Mouse (Mus musculus) left cerebral cortex, adult 18-20 months (tissue): Measurements from ENCODE around the gene Eif2b4. TPM values are rescaled to one million over a fixed set of nuclear protein-coding genes. Genes with fewer than 3 reads are reported as not detected.
A peak's percentile ranks its signal among the peaks of the same experiment; 100 is the strongest.

ENCODE experiments used
- DNase-seq, 2 experiments: peaks; one replicate each; pipeline ENCODE4 v3.0.0; 2021 to 2022; ENCODE audit warnings: low spot score in 2 of 2, mixed read lengths in 1 of 2
- total RNA-seq, 2 experiments: library from RNA; stranded (reverse); gene quantifications; 2 replicates each; pipeline ENCODE4 v1.2.3; 2021

The Eif2b4 gene
- total RNA-seq, 2 experiments from 2014 or later, result 35.4 to 40.1 TPM

DNA sequence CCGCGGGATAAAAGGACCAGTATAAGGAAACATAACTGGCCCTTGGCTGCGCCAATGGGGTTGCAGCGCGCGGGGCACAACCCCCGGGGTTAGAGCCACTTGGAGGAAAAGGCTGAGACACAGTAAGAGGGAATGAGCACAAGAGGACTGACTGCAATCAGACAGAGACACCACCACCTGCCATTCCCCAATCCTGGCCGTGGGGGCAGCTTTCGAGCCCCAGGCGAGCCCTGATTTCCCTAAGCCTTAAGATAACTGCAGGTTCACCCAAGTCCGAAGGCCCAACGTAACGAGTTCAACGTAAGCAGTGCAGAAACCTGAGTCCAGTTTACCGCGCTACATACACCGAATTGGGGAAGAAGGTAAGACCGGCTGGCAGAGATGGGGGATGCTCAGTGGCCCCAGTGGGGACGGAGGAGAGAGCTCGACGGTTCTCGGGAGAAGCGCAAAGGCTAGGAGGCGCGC lies 13.9 kb downstream of the Eif2b4 start:
- peak in 1 of 2 experiments; percentile 21 for DNase-seq

DNA sequence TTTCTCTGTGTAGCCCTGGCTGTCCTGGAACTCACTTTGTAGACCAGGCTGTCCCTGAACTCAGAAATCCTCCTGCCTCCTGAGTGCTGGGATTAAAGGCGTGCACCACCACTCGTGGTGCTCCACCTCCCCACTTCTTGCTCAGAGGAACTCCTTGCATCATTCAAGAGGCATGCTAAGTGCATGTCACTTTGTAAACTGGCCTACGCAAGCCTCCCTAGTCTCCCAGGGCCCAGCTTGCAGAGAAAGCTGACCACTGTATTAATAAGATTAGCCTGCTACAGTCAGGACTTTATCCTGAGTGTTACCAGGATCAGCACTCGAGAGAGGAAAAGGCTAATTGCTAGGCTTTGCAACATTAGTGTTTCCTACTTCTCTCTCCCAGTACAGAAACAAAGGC lies 24.6 kb downstream of the Eif2b4 start:
- no peak for DNase-seq

DNA sequence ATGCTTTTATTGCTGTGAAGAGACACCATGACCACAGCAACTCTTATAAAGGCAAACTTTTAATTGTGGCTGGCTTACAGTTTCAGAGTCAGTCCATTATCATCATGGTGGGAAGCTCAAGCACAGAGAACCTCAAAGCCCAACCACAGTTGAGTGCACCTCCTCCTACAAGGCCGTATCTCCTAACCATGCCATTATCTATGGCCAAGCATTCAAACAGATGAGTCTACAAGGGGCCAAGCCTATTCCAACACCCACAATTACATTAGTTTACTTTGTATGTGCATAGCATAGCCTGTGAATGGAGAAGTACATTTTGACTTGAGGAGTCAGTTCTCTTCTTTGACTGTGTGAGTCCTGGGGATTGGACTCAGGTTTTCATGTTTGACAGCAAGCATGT lies 28.4 kb downstream of the Eif2b4 start:
- no peak for DNase-seq

DNA sequence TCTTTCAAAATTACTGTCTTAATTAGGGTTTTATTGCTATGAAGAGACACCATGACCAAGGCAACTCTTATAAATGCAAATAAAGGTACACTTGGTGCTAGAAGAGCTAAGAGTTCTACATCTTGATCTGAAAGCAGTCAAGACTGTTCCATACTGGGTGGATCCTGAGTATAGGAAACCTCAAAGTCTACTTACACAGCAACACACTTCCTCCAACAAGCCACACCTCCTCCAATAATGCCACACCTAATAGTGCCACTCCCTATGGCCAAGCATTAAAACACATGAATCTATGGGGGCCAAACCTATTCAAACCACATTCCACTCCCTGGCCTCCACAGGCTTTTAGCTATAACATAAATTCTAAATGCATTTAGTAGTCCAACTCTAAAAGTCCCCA lies 30.8 kb downstream of the Eif2b4 start:
- DNase-seq, result no peak

DNA sequence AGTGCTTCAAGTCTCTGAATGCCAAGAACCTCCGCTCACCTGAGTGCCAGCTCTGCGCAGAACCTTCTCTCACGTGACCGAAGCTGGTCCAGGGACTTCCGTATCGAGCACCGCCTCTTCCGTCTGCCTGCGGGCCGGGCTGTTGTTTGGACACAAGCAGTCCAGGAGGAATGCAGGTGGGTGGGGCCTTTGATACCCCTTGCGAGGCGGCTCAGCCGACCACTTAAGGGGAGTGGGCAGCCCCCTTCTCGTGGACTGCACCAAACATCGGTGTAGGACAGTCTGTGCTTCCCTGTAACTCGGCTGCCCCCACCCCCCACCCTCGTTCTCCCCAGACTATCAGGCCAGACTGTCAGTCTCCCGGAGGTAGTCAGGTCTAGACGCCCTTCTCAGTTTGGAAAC lies 39.1 kb downstream of the Eif2b4 start, which contains the start of gene Mpv17:
Mpv17 (minus strand) TSS at position 100 of the 402 bp plus-strand sequence.
- peak; percentile 79 to 83 for DNase-seq

DNA sequence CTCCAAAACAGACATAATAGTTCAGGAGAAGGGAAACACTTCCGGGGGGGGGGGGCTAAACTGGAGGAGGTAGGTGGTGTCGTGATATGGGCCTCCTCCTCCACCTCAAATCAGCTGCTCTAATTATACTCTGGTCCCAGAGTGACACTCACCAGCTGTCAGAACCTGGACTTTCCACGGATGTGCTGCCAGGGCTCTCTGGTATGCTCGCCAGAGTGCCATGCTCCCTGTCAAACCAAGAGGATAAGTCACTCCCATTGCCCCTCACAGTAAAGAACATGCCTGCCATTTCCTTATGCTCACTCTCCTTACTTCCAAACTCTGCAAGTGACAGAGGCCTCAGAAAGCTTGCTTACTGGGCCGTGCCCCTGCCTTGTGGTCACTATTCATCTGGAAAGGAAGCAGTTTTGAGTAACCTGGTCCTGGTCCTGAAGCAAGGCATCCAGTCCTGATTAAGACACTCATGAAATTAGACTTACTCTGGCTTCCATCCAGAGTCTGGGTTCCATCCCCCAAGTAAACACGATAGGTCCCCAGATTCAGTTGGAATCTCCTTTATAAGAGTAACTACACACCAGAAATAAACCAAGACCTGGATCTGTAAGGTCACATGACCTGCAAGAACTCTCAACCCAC lies 39.6 kb downstream of the Eif2b4 start:
- no peak for DNase-seq

DNA sequence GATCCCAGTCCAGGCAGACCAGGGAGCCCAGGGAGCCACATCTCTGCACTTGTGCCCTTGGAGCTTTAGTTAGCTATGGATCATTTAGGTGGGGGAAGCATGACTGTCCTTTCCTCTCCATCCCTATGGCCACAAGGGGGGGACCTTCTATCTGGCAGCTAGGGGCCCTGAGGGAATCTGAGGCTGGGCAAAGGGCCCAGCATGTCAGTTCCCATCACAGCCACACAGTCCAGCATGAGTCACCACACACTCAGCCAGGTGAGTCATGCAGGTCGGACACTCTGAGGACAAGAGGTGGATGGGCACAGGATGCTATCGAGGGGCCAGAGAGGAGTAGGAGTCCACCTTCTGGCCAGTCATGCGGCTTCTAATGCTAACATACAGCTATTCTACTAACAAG lies 41.5 kb downstream of the Eif2b4 start:
- no peak for DNase-seq

DNA sequence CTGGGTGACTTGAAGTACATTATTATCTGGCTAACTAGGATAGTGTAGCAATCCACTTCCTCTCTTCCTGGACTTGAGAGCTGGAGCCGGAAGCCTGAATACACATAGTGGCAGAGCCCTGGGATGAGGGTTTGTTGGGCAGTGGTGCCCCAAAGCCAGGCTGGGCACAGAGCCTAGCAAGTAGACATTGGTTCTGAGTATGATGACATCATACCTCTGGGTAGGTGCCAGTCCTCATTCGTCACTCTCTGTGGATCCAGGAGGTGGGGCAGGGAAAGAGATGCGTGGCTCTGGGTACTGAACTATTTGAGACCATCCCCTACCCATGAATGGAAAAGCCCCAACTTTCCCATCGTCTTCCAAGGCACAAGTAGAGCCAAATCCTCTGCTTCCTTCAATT lies 43.4 kb downstream of the Eif2b4 start:
- DNase-seq, result no peak

DNA sequence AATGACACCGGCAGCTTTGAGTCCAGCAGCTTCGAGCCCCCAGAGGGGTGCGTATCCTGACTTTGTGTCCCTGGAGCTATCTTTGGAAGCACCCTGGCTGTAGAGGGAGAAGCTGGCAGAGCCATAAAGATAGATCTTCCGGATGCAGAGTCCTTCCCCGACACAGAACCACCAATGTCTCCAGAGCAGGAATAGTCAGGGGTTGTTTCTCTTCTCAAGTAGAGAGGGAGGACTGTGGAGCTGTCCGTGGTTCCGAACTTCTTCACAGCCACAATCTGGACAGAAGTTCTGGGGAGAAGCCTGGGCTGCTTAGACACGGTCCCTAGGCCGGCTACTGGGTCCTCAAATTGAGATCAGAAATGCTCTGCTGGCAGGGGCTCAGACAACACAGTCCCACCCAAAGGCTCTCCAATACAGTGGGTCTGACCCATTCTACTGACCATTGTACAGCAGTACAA lies 54.2 kb downstream of the Eif2b4 start:
- DNase-seq, result no peak

DNA sequence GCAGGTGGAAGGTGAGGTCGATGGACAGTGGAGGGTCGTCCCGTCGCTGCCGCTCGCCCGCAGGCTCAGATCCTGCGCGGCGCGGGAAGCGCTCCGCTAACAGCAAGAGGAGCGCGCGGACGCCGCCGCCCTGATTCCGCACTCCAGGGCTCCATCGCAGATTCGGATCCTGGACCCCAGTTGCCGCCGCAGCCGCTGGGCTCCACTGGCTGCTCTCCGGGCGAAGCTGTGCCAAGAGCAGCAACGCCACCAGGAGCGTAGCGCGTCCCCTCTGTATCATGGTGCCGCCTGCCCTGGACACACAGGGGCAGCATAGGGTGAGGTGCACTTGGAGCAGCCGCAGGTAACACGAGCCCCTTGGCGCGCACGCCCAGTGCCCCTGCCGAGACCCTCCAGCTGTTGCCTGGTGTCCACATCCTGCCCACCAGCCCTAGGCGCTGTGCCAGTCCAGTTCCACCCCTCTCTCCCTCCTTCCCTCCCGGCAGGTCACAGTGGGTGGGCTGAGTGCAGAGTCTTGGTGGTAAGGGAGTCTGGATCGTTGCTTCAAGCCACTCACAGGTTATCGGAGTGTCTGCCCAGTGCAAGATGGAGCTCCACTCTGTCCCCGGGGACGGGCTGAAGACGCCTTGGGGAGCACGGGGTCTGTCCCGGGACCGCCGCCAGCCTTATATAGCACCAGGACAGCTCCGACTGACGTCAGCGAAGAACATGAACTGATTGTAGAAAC lies 54.8 kb downstream of the Eif2b4 start, which contains the start of gene Ucn:
Ucn (minus strand) TSS at position 589 of the 727 bp plus-strand sequence.
- no peak for DNase-seq

DNA sequence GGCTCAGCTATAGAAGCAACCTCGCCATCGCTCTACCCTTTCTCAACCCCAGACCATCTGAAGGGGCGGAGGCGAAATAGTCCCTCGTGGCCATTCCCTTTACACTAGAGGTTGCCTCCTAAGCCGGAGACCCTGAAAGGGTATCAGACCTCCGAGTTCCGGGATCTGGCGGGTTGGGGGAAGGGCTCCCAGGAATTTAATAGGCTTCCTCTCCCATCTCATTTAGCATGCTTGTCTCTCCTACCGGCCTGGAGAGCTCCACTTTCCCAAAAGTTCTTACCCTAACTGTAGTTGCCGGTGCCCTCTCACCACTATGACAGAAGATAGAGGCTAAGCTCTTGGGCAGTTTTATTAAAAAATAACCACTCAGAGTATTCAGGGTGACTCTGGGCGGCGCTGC lies 55.6 kb downstream of the Eif2b4 start:
- DNase-seq, result no peak

Other genes with a start within 250 kb of the Eif2b4 start
- 10 to 100 TPM; 26.1 to 28.6 TPM for gene Cgref1, start 247.8 kb downstream of the Eif2b4 start, total RNA-seq
- gene Preb, start 233.1 kb downstream of the Eif2b4 start, total RNA-seq, result 100 to 1,000 TPM; 121 to 133 TPM
- gene Tcf23, start 224.8 kb downstream of the Eif2b4 start, total RNA-seq, result under 1 TPM; 0.14 to 0.16 TPM
- 10 to 100 TPM; 70.6 to 73.8 TPM for gene Atraid, start 145.1 kb downstream of the Eif2b4 start, total RNA-seq
- gene Slc5a6, start 144.5 kb downstream of the Eif2b4 start, total RNA-seq, result 10 to 100 TPM; 19.3 to 20.9 TPM
- 10 to 100 TPM; 19.2 to 24.4 TPM for gene Cad, start 138.7 kb downstream of the Eif2b4 start, total RNA-seq
- not detected for gene Dnajc5g, start 87.1 kb downstream of the Eif2b4 start, total RNA-seq
- gene Slc30a3, start 85.2 kb downstream of the Eif2b4 start, total RNA-seq, result 100 to 1,000 TPM; 145 to 165 TPM
- gene Trim54, start 76.7 kb downstream of the Eif2b4 start, total RNA-seq, result 1 to 10 TPM; 1.7 to 1.9 TPM
- 1 to 10 TPM; 1.4 to 2.8 TPM for gene Ucn, start 54.6 kb downstream of the Eif2b4 start, total RNA-seq
- 10 to 100 TPM; 46.9 to 51.8 TPM for gene Mpv17, start 39.2 kb downstream of the Eif2b4 start, total RNA-seq
- gene Gm29609, start 13.5 kb downstream of the Eif2b4 start, total RNA-seq, result 1 to 10 TPM; 3.0 to 4.4 TPM
- 10 to 100 TPM; 50.5 to 53.6 TPM for gene Gtf3c2, start 13.3 kb downstream of the Eif2b4 start, total RNA-seq
- 10 to 100 TPM; 77.5 to 80.3 TPM for gene Snx17, start 203 bp downstream of the Eif2b4 start, total RNA-seq
- 10 to 100 TPM; 24.2 to 28.7 TPM for gene Zfp513, start 8.9 kb upstream of the Eif2b4 start, total RNA-seq
- 10 to 100 TPM; 70.7 to 76.2 TPM for gene Ppm1g, start 27.3 kb upstream of the Eif2b4 start, total RNA-seq
- 10 to 100 TPM; 86.2 to 87.1 TPM for gene Nrbp1, start 47.4 kb upstream of the Eif2b4 start, total RNA-seq
- not detected for gene Gm9970, start 47.8 kb upstream of the Eif2b4 start, total RNA-seq
- 1 to 10 TPM; 1.9 to 2.4 TPM for gene Krtcap3, start 58.3 kb upstream of the Eif2b4 start, total RNA-seq
- gene Ift172, start 97.7 kb upstream of the Eif2b4 start, total RNA-seq, result 100 to 1,000 TPM in 1 of 2 experiments, 10 to 100 TPM in 1; 95.7 to 101 TPM
- 100 to 1,000 TPM; 159 to 160 TPM for gene Fndc4, start 102.7 kb upstream of the Eif2b4 start, total RNA-seq
- gene Gckr, start 104.0 kb upstream of the Eif2b4 start, total RNA-seq, result not detected